Mouse (Mus musculus) heart, adult 11 months (tissue): Measurements from ENCODE around the gene Spg21.

Experiments used
- DNase-seq: peaks from one replicate; pipeline ENCODE4 v3.0.0; 2022

The Spg21 gene

DNA sequence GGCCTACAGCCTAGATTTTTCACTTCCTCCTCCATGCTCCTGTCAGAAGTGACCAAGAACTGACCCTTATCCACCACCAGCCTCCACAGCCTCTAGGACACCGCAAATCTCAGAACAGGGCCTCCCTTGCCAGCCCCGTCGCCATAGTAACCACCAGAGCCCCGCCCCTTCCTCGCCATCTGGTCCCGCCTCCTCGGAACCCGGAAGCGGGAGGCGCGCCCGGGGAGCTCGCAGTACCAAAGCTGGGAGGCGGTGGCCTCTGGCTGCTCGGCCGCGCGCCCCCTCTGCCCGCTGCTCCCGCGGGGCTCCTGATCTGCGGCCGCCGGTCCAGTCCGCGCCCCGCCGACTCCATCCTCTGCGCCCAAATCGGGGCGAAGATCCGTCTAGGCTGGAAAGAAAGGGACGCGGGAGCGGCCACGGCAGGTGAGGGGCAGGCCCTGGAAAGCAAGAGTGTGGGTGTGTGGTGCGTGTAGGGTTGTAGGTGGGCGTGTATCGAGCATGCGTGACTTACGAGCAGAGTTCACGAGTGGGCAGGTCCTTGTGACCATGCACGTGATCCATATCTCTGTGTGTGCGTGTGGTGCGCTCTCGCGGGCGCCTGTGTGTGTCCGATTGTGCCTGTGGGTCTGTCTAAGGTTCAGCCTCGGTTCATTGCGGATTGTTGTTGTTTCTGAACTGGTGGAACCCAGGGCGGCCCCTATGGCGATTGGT, at the start of gene Spg21:
TSS of gene Spg21 (plus strand) at position 216 of the 711 bp plus-strand sequence.
- peak; percentile 100 for DNase-seq

DNA sequence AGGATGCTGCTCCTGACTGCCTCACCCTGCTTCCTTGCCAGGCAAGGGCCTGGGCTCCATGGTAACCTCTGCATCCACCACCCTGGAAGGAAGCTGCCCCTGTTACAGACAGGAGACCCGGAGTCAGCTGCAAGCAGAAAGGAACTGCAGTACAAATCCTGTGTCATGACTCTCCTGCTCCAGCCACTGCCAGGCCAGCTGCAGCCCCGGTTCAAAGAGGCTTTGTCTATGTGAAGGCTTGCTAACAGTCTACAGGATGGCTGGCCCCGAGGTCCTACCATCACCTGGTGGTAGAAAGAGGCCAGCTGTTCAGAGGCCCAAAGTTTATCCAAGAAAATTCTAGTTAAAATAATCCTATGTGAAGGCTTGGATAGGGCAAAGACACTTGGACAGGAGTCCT, 49.4 kb upstream of the Spg21 start:
- peak; percentile 66 for DNase-seq

DNA sequence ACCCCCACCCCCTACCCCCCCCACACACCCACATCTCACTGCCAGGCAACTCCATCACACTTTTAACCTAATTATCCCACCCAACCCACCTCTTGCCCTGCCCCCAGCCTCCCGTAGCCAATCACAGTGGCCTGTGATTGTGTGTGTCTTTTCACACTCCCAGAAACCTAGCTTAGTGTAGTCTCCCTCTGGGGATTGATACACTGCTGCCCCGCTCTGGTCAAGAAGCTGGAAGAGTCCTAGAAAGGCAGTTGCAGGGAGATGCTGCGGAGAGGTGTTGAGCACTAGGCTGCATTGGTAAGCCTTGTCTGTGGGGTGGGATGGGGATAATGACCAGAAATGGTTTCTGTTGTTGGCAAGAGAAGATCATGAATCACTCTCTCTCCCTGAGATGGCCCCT, 43.0 kb upstream of the Spg21 start:
- DNase-seq, result no peak

DNA sequence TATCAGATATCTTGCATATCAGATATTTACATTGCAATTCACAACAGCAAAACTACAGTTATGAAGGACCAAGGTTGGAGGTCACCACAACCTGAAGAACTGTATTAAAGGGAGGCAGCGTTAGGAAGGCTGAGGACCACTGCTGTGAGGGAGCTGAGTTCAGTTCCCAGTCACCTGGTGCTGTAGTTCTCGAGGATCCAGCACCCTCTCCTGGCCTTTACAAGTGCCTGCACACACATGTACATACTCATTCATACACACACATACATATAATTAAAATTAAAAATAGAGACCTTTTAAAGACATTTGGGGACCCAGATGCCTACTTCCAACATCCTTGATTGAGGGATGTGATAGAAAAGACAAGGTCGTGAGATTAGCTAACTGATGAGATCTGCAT, 41.1 kb upstream of the Spg21 start:
- no peak for DNase-seq

DNA sequence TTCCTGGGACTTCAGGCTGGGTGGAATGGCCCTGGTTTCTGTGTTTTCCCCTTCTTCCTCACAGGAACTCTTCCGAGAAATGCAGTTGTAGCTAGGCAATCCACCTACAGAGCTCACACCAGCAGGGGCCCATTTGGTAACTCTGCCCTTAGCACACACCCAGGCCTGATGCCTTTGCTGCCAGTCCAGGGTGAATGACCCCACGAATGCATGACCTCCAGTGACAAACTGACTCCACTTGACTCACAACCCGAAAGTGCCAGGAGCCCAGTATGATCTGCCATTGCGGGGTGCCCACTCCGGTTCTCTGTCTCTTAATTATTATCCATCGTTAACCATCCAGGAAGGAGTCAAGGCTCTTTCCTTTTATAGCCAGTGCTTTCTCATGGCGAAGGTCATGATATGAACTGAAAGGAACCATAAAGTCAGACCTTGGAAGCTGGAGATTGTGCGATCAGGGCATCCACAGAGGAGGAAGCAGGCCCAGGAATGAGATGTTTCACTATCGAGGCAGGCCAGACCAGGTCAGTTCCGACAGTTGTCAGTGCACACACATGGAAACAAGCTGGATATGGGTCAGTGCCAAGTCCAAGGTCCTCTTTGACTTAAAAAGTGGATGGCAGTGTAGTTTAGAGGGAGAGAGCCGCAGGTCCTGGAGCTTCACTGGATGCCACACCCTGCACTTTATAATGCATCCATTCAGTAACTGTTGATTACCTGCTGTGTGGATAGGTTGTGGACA, 37.8 kb upstream of the Spg21 start, which contains the start of gene Slc51b:
TSS of gene Slc51b (minus strand) at position 196 of the 742 bp plus-strand sequence.
- DNase-seq, result no peak

DNA sequence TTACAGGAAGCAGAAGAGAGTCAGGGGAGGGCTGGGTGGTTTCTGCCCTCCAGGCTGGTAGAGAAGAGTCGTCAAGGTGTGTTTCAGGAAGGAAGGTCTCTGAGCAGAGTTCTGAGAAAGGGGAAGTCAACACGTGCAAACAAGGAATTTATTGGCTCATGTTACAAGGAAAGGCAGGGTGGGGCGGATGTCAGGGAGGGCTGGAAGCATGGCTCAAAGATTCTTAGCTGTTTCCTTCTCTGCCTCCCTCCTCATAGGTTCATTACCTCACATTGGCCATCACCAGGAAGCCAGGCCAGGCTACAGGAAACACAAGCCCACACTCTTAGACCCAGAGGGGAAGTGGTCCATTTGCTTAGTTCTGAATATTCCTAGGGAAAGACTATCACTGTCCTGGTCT, 36.4 kb upstream of the Spg21 start:
- DNase-seq, result no peak

DNA sequence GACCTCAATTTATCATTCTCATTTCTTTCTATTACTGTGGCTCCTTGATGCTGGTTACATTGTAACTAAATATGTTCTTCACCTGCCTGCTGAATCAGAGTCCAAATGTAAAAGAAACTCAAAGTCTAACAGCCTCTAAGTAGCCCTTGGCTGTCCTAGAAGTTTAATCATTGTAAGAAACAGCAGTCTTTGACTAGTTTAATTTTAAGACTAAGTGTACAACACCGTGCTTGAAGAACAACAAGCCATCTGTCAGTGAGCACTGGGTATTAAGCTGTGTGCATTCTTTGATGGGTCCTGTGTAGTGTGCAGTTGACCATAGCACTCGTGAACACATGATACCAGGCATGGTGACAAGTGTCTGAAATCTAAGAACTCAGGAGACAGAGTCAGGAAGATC, 33.2 kb upstream of the Spg21 start:
- no peak for DNase-seq

DNA sequence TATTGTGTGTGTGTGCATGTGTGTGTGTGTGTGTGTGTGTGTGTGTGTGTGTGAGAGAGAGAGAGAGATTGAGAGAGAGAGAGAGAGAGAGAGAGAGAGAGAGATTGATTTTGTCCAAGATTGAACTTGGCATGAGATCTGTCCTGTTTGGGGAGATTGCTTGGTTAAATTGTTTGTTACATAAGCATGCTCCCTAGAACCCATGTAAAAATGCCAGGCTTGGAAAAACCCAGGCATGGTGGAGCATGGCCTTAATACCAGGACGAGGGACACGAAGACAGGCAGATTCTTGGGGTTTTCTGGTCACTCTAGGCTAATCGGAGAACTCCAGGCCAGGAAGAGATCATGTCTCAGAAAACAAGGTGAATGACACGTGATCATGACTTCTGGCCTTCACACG, 32.7 kb upstream of the Spg21 start:
- DNase-seq, result no peak

DNA sequence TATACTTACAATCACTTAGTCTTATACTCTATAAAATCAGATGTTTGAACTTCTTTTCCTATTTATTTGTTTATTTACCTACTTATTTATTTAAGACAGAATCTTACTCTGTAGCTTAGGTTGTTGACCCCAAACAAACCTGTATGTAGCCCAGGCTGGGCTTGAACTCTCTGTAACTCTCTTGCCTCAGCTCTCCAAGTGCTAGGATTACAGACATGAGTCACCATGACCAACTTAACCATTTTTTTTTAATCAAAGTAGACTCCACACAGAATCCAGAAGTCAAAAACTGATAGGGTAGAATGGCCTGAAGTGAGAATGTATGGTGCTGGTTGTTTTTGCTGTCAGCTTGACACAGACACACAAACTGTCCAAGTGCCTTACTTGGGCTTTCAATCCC, 30.3 kb upstream of the Spg21 start:
- no peak for DNase-seq

DNA sequence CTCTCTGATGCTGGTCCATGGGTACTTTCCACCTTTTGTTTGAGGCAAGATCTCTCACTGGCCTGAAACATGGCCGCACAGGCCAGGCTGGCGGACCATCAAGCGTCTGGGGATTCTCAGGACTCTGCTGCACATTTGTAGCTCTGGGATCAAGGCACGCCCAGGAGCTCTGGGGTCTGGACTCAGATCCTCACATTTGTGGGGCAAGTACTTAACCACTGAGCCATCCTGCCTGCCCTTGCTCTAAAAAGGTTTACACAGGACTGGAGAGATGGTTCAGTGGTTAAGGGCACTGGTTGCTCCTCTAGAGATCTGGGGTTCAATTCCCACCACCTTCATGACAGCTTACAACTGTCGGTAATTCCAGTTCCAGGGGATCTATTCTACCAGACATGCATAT, 29.8 kb upstream of the Spg21 start:
- DNase-seq, result peak; percentile 91

DNA sequence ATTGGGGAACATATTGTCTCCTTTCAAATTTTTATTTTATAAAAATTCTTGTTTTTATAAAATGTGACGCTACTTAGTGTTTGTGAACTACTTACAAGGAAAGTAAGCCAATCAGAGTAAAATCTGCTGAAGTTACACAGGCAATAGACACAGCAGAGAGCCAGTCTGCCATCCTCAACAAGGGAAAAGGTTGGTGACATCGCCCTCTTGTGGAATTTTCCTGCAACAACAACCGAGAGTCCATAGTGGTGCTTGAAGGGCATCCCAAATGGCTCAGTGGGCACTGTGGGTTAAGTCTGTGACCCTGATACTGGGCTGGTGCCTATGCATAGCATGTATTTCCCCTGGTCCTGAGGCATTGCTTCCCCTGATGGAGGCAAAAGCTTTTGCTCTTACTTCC, 28.5 kb upstream of the Spg21 start:
- peak; percentile 96 for DNase-seq

DNA sequence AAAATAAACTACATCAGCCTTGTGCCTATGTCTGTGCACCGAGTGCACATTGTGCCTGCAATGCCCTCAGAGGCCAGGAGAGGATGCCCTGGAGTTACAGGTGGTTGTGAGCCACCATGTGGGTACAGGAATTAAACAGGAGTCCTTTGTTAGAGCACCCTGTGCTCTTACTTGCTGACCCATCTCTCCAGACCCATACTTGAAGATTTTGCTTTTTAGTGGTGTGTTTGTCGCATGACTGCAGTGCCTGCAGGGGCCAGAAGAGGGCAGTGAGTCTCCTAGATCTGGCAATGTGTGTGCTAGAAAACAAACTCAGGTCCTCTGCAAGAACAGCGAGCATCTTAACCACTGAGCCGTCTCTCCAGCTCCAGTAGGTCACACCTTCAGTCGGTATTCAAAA, 26.6 kb upstream of the Spg21 start:
- no peak for DNase-seq

DNA sequence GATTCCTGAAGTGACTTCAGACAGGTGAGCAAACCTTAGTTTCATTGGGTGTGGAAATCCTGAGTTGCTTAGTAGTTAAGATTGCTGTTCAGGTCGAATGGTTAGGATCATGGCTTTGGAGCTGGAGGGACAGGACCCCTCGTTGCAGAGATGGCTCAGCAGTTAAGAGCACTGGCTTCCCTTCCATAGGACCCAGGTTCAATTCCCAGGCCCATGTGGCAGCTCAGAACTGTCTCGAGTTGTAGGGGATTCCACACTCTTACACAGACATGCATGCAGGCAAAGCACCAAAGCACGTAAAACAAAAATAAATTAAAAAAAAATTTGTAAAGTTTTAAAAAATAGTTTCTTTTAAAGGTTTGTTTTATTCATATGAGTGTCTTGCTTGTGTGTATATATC, 25.5 kb upstream of the Spg21 start:
- peak; percentile 89 for DNase-seq

DNA sequence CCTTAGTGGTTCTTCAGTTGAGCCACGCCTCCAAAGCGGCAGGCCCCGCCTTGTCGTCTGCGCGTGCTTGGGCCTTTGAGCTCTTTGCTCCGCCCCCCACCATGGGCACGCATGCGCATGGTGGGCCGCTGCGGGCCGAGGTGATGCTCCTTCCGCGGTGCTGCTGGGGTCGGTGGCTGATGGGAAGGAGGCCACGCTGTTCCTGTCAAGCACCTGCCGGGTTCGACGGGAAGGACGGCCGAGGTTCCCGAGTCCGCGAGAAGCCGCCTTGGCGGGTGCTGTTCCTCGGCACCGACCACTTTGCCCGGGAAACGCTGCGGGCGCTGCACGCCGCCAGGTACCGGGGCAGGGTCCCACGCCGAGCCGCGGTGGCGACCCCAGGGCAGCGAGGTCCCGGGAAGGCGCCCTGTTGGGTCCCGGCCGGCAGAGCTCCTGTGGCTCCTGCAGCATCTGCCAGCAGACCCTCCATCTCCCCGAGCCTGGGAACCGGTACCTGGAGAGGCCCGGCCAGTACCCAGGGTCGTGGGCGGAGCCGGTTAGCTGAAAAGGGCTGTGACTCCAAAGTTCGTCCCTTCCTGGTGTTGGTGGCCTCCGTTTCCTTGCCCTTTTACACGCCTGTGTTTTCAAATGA, 25.0 kb upstream of the Spg21 start, which contains the start of gene Mtfmt:
TSS of gene Mtfmt (plus strand) at position 112 of the 631 bp plus-strand sequence.
- DNase-seq, result peak; percentile 99

DNA sequence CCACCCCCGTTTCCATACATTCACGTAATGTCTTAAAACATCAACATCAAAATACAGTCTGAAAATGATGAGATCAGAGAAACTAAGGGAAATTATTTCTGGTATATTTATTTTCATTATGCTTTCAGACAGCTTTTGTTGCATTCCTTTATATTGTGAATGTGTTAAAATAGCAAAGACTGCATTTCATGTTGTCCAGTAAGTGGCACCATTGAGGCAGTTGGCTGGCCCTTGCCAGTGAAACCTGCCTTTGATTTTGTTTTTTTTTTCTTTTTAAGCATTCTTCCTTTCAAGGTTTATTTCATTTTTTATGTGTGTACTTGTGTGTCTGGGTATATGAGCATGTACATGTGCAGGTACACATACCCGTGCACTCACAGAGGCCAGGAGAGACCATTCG, 16.1 kb upstream of the Spg21 start:
- no peak for DNase-seq

DNA sequence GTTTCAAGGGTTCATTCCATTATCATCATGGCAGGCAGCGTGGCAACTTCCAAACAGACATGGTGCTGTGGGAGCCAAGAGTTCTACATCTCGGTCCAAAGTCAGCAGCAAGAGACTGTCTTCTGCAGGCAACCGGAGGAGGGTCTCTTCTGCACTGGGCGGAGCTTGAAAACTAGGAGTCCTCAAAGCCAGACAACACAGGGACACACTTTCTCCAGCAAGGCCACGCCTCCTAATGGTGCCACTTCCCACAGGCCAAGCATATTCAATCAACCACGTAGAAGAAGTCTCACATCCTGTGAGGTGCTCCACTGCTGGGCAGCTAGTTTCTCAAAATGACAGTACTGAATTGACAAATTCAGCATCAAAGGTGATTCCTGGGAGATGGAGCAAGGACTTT, 12.8 kb upstream of the Spg21 start:
- no peak for DNase-seq

DNA sequence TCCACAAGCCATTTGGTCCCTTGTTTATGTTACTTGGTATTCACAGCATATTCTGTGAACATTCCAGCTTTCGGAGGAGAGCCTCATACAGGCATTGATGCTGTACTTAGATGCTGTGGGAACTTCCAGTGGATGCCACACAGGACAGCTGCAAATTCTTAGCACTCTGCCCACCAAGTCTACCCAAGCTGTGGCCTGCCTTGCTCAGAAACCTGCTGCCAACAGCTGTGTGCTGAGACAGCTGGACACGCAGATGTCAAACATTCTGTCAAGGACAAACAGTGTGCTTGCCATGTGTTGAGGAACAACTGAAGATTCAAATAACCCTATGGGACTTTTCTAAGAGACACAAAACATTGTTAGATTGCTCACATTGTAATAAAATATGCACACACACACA, 1.8 kb upstream of the Spg21 start:
- DNase-seq, result peak; percentile 83

DNA sequence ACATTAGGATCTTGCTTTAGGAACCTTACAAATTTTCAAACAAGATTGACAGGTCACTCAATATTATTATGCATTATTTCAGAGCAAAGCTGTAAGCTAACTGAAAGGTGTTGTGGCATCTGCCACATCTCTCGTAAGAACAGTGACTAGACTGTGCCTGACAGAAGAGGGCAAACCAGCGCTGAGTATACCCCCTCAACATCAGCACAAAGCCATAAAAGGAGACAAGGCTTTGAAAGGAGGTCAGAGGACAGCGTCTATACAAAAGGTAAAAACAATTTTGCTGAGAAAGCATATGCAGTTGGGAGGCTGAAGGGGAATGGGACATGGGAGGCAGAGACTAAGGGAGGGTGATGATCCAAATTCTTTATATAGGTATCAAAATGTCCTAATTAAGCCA, 549 bp upstream of the Spg21 start:
- no peak for DNase-seq

DNA sequence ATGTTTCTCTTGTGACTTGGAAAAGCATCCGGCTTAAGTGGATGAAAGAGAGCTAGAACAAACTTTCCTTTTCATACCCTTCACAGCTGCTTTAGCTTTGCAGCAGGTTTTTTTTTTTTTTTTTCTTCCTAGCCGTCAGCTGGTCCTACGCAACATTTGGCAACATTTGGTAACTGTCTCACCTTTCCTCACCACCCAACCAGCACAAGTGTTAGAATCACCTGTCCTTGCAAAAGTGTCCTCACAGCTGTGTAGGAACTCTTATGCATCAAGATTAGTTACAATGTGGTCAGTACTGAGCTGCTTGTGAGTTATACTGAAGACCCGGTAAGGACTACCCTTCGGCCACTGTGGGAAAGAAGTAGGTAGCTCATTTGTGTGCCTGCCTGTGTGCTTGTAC, 1.8 kb downstream of the Spg21 start:
- no peak for DNase-seq

DNA sequence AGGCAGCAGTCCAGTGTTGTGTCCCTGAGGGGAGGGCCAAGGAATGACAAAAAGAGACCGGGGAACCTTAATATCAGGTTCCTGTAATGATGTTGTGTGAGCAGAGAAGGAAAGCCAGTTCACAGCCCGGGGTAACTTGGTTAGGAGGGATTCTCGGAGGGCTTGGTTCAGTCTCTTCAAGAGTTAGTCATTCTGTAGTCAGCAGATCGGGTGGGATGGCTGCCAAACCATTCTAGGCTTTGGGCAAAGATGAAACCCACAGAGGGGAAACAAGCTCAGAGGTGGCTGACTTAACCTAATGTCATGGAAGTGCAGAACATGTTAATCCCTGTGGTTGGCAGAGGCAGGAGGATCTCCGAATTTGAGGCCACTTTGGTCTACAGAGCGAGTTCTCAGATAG, 3.4 kb downstream of the Spg21 start:
- peak; percentile 93 for DNase-seq

DNA sequence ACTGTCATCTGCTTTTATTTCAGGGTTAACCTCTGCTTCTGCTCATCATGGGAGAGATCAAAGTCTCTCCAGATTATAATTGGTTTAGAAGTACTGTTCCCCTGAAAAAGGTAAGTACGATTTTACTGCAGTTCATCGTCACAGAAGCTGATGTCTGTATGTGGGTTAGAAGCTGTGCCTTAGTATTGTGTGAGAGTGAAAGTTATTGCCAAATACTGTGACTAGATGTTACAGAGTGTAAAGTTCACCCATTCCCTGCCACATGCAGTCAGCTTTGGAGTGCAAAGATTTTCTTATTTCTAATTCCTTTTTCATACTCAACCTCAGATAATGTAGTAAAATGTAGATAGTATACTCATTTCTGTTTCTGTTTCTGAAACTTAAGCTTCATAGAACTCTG, 4.5 kb downstream of the Spg21 start:
- no peak for DNase-seq

DNA sequence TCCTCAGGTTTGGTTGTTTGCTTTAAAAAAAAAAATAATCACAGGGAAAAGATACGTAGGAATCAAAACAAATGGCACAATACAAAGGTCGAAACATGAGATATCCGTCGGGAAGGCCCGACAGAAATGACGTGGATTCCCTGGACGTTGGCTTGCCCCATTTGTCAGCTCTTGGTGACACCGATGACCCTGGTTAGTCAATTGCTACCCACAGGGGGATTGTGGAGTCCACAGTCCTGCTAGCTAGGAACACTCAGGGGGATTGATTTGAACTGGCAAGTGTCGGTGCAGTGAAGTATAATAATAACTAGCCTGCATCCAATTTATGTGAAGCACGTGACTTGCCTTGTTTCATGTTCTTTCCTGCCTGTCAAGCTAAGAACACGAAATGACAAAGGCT, 6.9 kb downstream of the Spg21 start:
- peak; percentile 76 for DNase-seq

DNA sequence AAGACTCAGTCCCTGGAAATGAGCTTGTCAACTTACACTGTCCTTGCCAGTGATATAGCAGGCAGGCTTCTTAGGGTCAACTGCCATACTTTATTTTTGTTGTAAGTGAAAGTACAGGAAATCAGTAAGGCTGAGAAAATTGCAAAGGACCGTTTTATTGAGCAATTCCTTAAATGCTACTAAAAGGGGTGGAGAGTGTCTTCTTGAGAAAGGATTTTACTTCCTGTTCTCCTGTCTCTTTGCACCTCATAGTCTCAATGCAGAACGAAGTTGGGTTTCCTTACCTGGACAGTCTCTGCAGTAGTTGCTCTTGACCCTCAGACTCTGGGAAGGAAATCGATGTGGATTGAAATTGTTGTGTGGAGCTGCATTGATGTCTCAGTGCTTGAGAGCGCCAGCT, 12.0 kb downstream of the Spg21 start:
- no peak for DNase-seq

DNA sequence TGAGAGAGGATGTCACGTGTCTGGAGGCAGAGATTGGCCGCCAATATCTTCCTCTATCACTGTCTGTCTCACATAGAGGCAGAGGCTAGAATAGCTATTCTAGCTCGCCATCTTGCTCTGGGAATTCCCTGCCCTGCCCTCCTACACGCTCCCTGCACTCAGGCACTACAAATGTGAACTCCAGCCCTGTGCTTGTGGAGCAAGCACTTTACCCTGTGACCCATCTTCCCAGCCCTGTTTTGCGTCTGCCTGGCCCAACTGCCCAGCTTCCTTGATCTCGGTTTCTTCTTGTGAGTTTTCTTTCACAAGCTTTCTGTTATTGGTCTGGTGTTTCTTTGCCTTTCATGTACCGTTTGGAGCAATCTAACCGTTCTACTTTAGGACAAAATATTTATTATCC, 18.4 kb downstream of the Spg21 start:
- no peak for DNase-seq
